Mouse (Mus musculus): ENCODE data around the gene Eln. TPM values are rescaled to one million over a fixed set of nuclear protein-coding genes. Genes with fewer than 3 reads are reported as not detected.

The Eln gene
- polyA plus RNA-seq, 1 experiment from 2014 or later = 340 TPM

- peaks cover 9% of the 10 kb centered on the region for H3K4me1 ChIP-seq (replicated peaks; ENCODE audit: control insufficient read depth, insufficient read depth)
- peak overlapping the region; percentile 60 for H3K9ac ChIP-seq (ENCODE audit: low read length)
- H3K27me3 ChIP-seq (ENCODE audit: control insufficient read depth, insufficient read depth, low read length) = no peaks in the 10 kb centered on the region
- H3K4me3 ChIP-seq (ENCODE audit: low read depth, low read length) = no peak overlapping the region
- H3K9me3 ChIP-seq (ENCODE audit: control insufficient read depth, low read length) = no peaks in the 10 kb centered on the region
- 71% methylated on average over 5 of the region's 5 CpGs for WGBS
- DNase-seq (ENCODE audit: low spot score) = no peak
- no peaks in the 10 kb centered on the region for H3K36me3 ChIP-seq (ENCODE audit: control insufficient read depth, insufficient read depth, low read length)
- no peak overlapping the region for H3K27ac ChIP-seq (replicated peaks)
- ATAC-seq (ENCODE audit: low FRiP score, low TSS enrichment) = no peak
- no peak overlapping the region for H3K4me2 ChIP-seq (replicated peaks; ENCODE audit: low read depth)
- TF ChIP-seq CTCF (IDR thresholded peaks at IDR 0.05; ENCODE audit: low read depth) = no peak
These were observed 72.1 kb downstream of the Eln start for GRCm38 (mm10) chr5:134674977-134675376.

DNA sequence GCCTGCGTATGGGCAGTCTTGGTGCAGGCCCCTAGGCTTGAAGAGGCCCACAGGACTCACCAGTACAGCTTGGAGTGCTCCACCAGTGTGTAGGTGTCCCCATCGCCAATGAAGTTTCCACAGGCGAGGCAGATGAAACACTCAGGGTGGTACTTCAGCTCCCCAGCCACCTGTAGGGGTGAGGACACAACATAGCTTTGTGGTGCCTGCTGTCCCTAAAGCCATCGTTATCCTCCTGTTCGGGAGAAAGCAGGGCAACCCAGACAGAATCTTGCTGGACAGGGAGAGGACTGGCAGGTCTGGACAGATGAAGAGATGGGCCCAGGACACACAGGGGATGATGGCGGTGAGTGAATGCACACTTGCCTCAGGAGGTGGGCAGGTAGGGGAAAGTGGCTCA, 74.5 kb downstream of the Eln start:
- H3K9ac ChIP-seq (ENCODE audit: low read length) = no peak overlapping the region
- ATAC-seq (ENCODE audit: low FRiP score, low TSS enrichment) (no peak), DNase-seq (ENCODE audit: low spot score) (no peak)
- H3K4me3 ChIP-seq (ENCODE audit: low read depth, low read length) = no peak overlapping the region
- peaks cover 3% of the 10 kb centered on the region; the same call in 1 of the 2 replicates for H3K36me3 ChIP-seq (ENCODE audit: control insufficient read depth, insufficient read depth, low read length)
- no peak overlapping the region for H3K27ac ChIP-seq (replicated peaks)
- no peaks in the 10 kb centered on the region for H3K9me3 ChIP-seq (ENCODE audit: control insufficient read depth, low read length)
- H3K4me2 ChIP-seq (replicated peaks; ENCODE audit: low read depth) = no peak overlapping the region
- 93% methylated on average over 6 of the region's 6 CpGs for WGBS
- H3K4me1 ChIP-seq (replicated peaks; ENCODE audit: control insufficient read depth, insufficient read depth) = peaks cover 2% of the 10 kb centered on the region; the same call in 1 of the 2 replicates
- no peaks in the 10 kb centered on the region for H3K27me3 ChIP-seq (ENCODE audit: control insufficient read depth, insufficient read depth, low read length)
- TF ChIP-seq EP300 (optimal IDR thresholded peaks at IDR 0.05) = no peak
- TF ChIP-seq CTCF (IDR thresholded peaks at IDR 0.05; ENCODE audit: low read depth) = no peak

DNA sequence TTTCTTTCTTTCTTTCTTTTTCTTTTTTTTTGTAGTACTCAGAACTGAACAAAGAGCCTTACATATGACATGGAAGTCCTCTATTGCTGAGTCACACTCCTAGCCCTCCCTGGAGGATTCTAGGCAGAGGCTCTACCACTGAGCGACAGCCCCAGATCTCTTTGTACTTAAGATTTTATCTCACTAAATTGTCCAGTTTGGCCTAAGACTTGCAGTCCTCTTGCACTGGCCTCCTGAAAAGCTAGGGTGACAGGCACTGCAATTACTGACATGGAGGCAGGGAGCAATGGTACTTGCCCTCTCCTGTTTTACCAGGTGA, 75.0 kb downstream of the Eln start:
- no peak for DNase-seq (ENCODE audit: low spot score)
- 87% methylated on average over 1 of the region's 1 CpGs for WGBS

DNA sequence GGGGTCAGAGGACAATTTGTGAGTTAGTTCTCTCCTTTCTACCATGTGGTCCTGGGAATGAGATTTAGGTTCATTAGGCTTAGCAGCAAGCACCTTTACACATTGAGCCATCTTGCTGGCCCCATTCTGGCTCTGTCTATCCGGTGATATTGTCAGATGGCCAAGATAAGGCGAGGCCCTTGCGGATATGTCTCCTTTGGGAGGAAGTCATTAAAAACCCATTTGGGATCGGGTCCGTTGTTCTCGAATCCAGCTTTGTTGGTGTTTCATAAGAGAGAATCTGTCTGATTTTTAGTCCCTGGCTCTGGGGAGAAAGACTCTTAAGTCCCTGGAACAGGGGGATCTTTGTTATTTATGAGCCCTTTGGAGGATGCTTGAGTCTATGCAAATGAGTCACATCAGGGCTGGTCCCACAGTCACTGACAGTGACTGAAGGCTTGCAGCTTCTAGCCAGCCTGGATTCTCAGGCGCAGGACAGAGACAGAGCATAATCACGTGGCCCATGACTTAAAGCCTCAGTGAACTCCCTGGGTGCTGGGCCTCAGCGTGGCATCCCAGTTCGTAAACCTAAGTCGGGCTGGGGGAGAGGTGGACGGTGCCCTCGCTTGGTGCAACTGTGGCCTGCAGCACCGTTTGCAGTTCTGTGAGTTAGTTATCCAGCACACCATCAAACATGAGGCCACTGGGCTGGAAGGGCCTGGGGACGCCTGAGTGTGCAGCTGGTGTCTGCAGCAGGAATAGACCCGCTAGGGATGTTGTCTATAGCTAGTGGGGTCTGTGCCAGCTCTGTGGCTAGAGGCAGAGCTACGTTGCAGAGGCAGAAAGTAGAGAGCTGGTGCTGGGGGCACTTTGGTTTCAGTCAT, 75.6 kb downstream of the Eln start:
- Histone ChIP-seq H3K27ac (replicated peaks) (no peak overlapping the region; the same call in 1 of the 2 replicates), H3K27me3 (ENCODE audit: control insufficient read depth, insufficient read depth, low read length) (no peaks in the 10 kb centered on the region), H3K4me1 (replicated peaks; ENCODE audit: control insufficient read depth, insufficient read depth) (peaks cover 2% of the 10 kb centered on the region; the same call in 1 of the 2 replicates), H3K4me2 (replicated peaks; ENCODE audit: low read depth) (no peak overlapping the region), H3K9me3 (ENCODE audit: control insufficient read depth, low read length) (no peaks in the 10 kb centered on the region), H3K36me3 (ENCODE audit: control insufficient read depth, insufficient read depth, low read length) (peaks cover 3% of the 10 kb centered on the region; the same call in 1 of the 2 replicates), H3K9ac (ENCODE audit: low read length) (no peak overlapping the region), H3K4me3 (ENCODE audit: low read depth, low read length) (no peak overlapping the region)
- ATAC-seq (ENCODE audit: low FRiP score, low TSS enrichment) = no peak
- TF ChIP-seq EP300 (optimal IDR thresholded peaks at IDR 0.05) = no peak
- no peak for DNase-seq (ENCODE audit: low spot score)
- 64% methylated on average over 17 of the region's 17 CpGs for WGBS

More for the DNA sequence above, 75.0 kb downstream of the Eln start:
- no peak overlapping the region for H3K27ac ChIP-seq (replicated peaks)
- H3K27me3 ChIP-seq (ENCODE audit: control insufficient read depth, insufficient read depth, low read length) = no peaks in the 10 kb centered on the region
- peaks cover 3% of the 10 kb centered on the region; the same call in 1 of the 2 replicates for H3K36me3 ChIP-seq (ENCODE audit: control insufficient read depth, insufficient read depth, low read length)
- H3K4me3 ChIP-seq (ENCODE audit: low read depth, low read length) = no peak overlapping the region
- H3K4me2 ChIP-seq (replicated peaks; ENCODE audit: low read depth) = no peak overlapping the region
- no peak overlapping the region for H3K9ac ChIP-seq (ENCODE audit: low read length)
- TF ChIP-seq EP300 (optimal IDR thresholded peaks at IDR 0.05) (no peak), CTCF (IDR thresholded peaks at IDR 0.05; ENCODE audit: low read depth) (no peak)
- H3K4me1 ChIP-seq (replicated peaks; ENCODE audit: control insufficient read depth, insufficient read depth) = peaks cover 2% of the 10 kb centered on the region; the same call in 1 of the 2 replicates
- no peak for ATAC-seq (ENCODE audit: low FRiP score, low TSS enrichment)
- no peaks in the 10 kb centered on the region for H3K9me3 ChIP-seq (ENCODE audit: control insufficient read depth, low read length)

- DNase-seq (ENCODE audit: low spot score) (no peak), ATAC-seq (ENCODE audit: low FRiP score, low TSS enrichment) (no peak)
- no peaks in the 10 kb centered on the region for H3K9me3 ChIP-seq (ENCODE audit: control insufficient read depth, low read length)
- H3K36me3 ChIP-seq (ENCODE audit: control insufficient read depth, insufficient read depth, low read length) = peaks cover 8% of the 10 kb centered on the region; the same call in 1 of the 2 replicates
- no peak overlapping the region for H3K4me3 ChIP-seq (ENCODE audit: low read depth, low read length)
- H3K4me1 ChIP-seq (replicated peaks; ENCODE audit: control insufficient read depth, insufficient read depth) = no peaks in the 10 kb centered on the region
- H3K27ac ChIP-seq (replicated peaks) = no peak overlapping the region
- no peak for TF ChIP-seq EP300 (optimal IDR thresholded peaks at IDR 0.05)
- TF ChIP-seq CTCF (IDR thresholded peaks at IDR 0.05; ENCODE audit: low read depth) = peak; percentile 39
- no peak overlapping the region for H3K4me2 ChIP-seq (replicated peaks; ENCODE audit: low read depth)
- H3K27me3 ChIP-seq (ENCODE audit: control insufficient read depth, insufficient read depth, low read length) = no peaks in the 10 kb centered on the region
- H3K9ac ChIP-seq (ENCODE audit: low read length) = no peak overlapping the region
- WGBS = 79% methylated on average over 20 of the region's 20 CpGs
These were observed 78.0 kb downstream of the Eln start for GRCm38 (mm10) chr5:134669001-134669708.

DNA sequence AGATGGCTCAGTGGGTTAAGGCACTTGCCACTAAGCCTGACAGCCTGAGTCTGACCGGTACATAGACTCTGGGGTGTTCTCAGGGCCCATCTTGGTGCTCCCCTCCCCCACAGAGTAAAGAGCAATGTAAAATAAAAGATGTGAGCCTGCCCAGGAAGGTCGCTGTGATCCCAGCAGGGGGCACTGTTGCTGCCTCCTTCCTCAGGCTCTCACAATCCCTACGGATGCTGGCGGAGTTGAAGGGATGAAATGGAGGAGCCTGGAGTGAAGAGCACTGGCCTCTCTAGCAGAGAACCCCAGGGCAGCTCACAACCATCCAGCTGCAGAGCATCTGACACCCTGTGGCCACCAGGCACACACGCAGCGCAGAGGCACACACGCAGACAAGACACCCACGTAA, 78.6 kb downstream of the Eln start:
- no peak overlapping the region for H3K4me3 ChIP-seq (ENCODE audit: low read depth, low read length)
- no peaks in the 10 kb centered on the region for H3K9me3 ChIP-seq (ENCODE audit: control insufficient read depth, low read length)
- no peak overlapping the region for H3K9ac ChIP-seq (ENCODE audit: low read length)
- no peaks in the 10 kb centered on the region for H3K4me1 ChIP-seq (replicated peaks; ENCODE audit: control insufficient read depth, insufficient read depth)
- peaks cover 8% of the 10 kb centered on the region; the same call in 1 of the 2 replicates for H3K36me3 ChIP-seq (ENCODE audit: control insufficient read depth, insufficient read depth, low read length)
- DNase-seq (ENCODE audit: low spot score) (peak; percentile 36), ATAC-seq (ENCODE audit: low FRiP score, low TSS enrichment) (peak; percentile 23; the same call in 1 of the 2 replicates)
- no peak overlapping the region for H3K27ac ChIP-seq (replicated peaks)
- 58% methylated on average over 8 of the region's 8 CpGs for WGBS
- no peak overlapping the region for H3K4me2 ChIP-seq (replicated peaks; ENCODE audit: low read depth)
- no peak for TF ChIP-seq EP300 (optimal IDR thresholded peaks at IDR 0.05)
- peak; percentile 77 for TF ChIP-seq CTCF (IDR thresholded peaks at IDR 0.05; ENCODE audit: low read depth)
- H3K27me3 ChIP-seq (ENCODE audit: control insufficient read depth, insufficient read depth, low read length) = no peaks in the 10 kb centered on the region
